Mouse (Mus musculus) erythroblast, embryonic 14.5 days (primary cell): ENCODE measurements around the gene Tdrd1. TPM values are rescaled to one million over a fixed set of nuclear protein-coding genes. Genes with fewer than 3 reads are reported as not detected.

Experiments used
- H3K27me3 ChIP-seq: 2 replicates; pipeline ENCODE4 v1.6.1; 2012; ENCODE audit warnings: inconsistent platforms; ENCODE audit not compliant: control insufficient read depth
- H3K36me3 ChIP-seq: 2 replicates; pipeline ENCODE4 v1.6.1; 2012; ENCODE audit warnings: mild to moderate bottlenecking, inconsistent platforms; ENCODE audit not compliant: control insufficient read depth
- H3K4me1 ChIP-seq: 2 replicates; pipeline ENCODE4 v1.6.1; 2012; ENCODE audit warnings: inconsistent platforms; ENCODE audit not compliant: control insufficient read depth
- H3K4me3 ChIP-seq: replicated peaks from 2 replicates; pipeline ENCODE3; 2012; ENCODE audit warnings: moderate library complexity, mild to moderate bottlenecking, inconsistent platforms
- H3K9me3 ChIP-seq: 2 replicates; pipeline ENCODE4 v1.6.1; 2012; ENCODE audit warnings: low read length, inconsistent platforms, mixed read lengths; ENCODE audit not compliant: control insufficient read depth
- GATA1 ChIP-seq: IDR thresholded peaks from 2 replicates; pipeline ENCODE4 v1.6.1; 2012; ENCODE audit warnings: low read length, inconsistent platforms, mixed read lengths
- TAL1 ChIP-seq: IDR thresholded peaks from 3 replicates; pipeline ENCODE4 v1.6.1; 2012; ENCODE audit warnings: low read length, inconsistent platforms, mixed read lengths
- polyA plus RNA-seq: library from polyadenylated mRNA; stranded (reverse); fragments of >175 nt; gene quantifications from 2 replicates; pipeline ENCODE4 v1.2.3, GENCODE M21; 2012

The Tdrd1 gene
- polyA plus RNA-seq, 1 experiment: not detected

DNA sequence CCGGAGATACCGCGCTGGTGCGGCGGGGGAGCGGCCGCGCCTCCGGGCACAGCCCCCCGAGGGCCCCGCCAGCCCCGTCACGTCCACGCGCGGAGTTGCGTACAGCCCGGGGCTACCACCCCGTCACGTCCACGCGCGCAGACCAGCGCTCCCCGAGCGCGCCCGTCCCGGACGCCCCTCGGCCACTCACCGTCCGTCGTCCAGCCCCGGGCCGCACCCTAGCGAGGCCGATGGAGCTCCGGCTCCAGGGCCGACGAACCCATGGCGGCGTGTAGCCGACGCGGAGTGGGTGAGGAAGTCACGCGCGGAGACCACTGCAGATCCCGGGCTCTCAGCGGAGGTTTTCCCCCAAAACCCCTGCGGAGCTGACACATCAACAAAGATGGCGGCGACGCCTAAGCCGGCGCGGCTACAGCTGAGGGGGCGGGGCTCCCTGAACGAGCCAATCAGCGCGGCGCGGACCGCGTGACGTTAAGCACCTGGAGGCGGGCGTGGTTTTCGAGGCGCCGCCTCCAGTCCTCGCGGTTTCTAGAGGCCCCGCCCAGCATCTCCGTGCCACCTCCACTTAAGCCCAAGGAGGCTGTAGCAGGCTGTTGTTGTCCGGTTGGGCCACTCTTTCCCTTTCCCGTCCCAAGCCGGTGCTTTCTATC is 4.1 kb upstream of the Tdrd1 start, which contains the start of gene Ccdc186:
Gene Ccdc186 (minus strand): TSS at position 393 of the 650 bp plus-strand sequence.
- peaks cover 35% of the 10 kb centered on the region for H3K27me3 ChIP-seq
- H3K9me3 ChIP-seq: 0 out of 2 replicates have a peak, but pooled peaks cover 2% of the 10 kb centered on the region
- TF ChIP-seq GATA1: no peak
- no peak for TF ChIP-seq TAL1
- H3K36me3 ChIP-seq: peaks cover 7% of the 10 kb centered on the region
- peak within 1 kb of the TSS; percentile 79 for H3K4me3 ChIP-seq
- H3K4me1 ChIP-seq: peaks cover 28% of the 10 kb centered on the region

DNA sequence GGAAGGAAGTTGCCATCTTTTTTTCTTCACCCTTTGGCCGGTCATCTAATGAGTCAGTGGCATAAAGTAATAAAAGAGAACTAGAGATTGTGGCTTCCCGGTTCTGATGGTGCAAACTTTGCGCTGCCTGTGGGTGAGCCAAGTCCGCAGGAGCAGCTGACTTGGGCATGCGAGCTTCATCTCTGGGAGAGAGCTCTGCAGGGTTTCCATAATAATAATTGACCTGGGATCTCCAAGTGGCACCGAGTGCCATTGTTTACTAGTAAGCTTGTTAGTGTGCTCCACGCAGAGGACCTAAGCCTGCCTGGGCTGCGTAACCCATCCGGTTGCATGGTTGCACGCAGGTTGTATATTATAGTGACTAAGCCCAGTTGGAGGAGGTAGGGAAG is 3.6 kb upstream of the Tdrd1 start:
- no peak for TF ChIP-seq TAL1
- no peak for TF ChIP-seq GATA1
- H3K4me1 ChIP-seq: peaks cover 28% of the 10 kb centered on the region
- peak overlapping the region; percentile 79 for H3K4me3 ChIP-seq
- H3K36me3 ChIP-seq: peaks cover 7% of the 10 kb centered on the region
- peaks cover 40% of the 10 kb centered on the region for H3K27me3 ChIP-seq
- H3K9me3 ChIP-seq: 0 out of 2 replicates have a peak, but pooled peaks cover 2% of the 10 kb centered on the region

DNA sequence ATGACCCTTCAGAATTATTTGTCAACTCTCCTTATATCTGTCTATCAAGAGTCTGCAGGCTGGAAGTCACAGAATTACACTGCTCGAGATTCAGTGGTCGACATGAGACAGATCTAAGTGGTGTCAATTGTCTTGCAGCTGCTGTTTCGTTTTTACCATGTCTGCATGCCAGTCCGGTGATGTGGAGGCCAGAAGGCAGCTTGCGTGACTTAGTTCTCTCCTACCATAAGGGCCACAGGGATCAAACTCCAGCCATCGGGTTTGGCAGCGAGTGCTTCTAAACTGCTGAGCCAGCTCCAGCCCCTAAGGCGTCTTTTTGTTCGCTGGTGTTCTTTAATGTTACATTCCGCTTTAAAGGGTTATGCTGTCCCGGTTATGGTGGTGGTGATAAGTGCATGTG is 2.3 kb downstream of the Tdrd1 start:
- Histone ChIP-seq H3K27me3 (peaks cover 40% of the 10 kb centered on the region), H3K36me3 (no peaks in the 10 kb centered on the region), H3K9me3 (0 out of 2 replicates have a peak, but pooled peaks cover 2% of the 10 kb centered on the region), H3K4me3 (no peak overlapping the region), H3K4me1 (no peaks in the 10 kb centered on the region)
- TF ChIP-seq TAL1 (no peak), GATA1 (no peak)

DNA sequence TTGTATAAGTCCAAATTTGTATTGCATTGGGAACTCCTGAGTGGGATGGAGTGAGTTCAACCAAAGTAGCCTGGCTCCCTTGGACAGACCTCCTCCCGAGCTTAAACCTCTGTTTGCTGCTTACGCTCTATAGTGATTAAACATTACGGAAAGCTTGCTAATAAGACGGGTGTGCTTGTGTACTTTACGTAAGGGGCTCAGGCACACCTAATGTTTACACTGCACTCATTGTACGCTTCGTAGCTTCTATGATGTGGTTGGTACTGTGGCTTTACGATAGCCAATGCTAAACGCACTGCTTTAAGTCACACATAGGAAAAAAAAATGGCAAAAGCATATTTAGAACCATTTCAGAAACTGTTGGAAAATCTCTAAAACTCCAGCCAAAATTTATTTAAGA is 3.3 kb downstream of the Tdrd1 start:
- 0 out of 2 replicates have a peak, but pooled peaks cover 2% of the 10 kb centered on the region for H3K9me3 ChIP-seq

DNA sequence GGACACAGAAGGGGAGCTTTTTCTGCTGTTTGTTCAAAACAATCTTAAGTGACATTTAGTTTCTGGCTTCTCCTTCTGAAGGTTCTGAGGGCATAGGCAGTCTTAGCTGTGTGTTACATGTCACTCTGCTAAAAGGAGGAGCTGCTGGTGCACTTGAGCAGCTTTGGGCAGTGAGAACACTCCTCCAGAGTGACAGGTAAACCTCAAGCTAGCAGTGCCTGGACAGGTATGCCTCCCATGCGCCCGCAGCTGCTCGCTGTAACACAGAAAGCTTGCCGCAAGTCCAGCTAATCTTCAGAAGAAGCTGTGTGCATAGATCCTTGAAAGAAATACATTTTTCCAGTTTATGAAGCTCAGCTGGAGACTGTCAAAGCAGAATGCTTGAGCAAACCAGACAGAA is 4.2 kb downstream of the Tdrd1 start:
- 0 out of 2 replicates have a peak, but pooled peaks cover 2% of the 10 kb centered on the region for H3K9me3 ChIP-seq
- no peak for TF ChIP-seq TAL1
- no peak for TF ChIP-seq GATA1
- H3K27me3 ChIP-seq: peaks cover 27% of the 10 kb centered on the region
- H3K4me1 ChIP-seq: no peaks in the 10 kb centered on the region
- no peak overlapping the region for H3K4me3 ChIP-seq
- no peaks in the 10 kb centered on the region for H3K36me3 ChIP-seq

More for the DNA sequence above, 3.3 kb downstream of the Tdrd1 start:
- H3K4me3 ChIP-seq: no peak overlapping the region
- H3K4me1 ChIP-seq: no peaks in the 10 kb centered on the region
- peaks cover 33% of the 10 kb centered on the region for H3K27me3 ChIP-seq
- TF ChIP-seq TAL1 (no peak), GATA1 (no peak)
- no peaks in the 10 kb centered on the region for H3K36me3 ChIP-seq

DNA sequence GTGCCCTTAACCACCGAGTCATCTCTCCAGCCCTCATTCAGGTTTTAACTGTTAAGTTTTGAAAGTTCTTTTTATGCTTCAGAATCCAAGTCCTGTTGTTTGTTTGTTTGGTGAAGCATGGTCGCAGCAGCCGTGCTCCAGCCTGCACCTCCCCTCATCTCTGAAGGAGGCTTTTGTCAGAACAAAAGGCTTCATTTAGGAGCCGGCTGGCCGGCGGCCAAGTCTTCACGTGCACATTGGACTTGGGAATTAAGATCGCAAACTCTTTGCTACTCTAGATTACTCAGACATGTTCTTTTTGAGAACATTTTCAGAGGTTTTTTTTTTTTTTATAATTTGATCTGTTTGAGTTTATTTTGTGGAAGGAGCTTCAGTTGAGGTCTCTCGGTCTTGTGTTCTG is 9.3 kb downstream of the Tdrd1 start:
- H3K27me3 ChIP-seq: peaks cover 3% of the 10 kb centered on the region
- no peak overlapping the region for H3K4me3 ChIP-seq
- H3K9me3 ChIP-seq: no peaks in the 10 kb centered on the region
- H3K36me3 ChIP-seq: no peaks in the 10 kb centered on the region
- TF ChIP-seq TAL1 (no peak), GATA1 (no peak)
- H3K4me1 ChIP-seq: no peaks in the 10 kb centered on the region

DNA sequence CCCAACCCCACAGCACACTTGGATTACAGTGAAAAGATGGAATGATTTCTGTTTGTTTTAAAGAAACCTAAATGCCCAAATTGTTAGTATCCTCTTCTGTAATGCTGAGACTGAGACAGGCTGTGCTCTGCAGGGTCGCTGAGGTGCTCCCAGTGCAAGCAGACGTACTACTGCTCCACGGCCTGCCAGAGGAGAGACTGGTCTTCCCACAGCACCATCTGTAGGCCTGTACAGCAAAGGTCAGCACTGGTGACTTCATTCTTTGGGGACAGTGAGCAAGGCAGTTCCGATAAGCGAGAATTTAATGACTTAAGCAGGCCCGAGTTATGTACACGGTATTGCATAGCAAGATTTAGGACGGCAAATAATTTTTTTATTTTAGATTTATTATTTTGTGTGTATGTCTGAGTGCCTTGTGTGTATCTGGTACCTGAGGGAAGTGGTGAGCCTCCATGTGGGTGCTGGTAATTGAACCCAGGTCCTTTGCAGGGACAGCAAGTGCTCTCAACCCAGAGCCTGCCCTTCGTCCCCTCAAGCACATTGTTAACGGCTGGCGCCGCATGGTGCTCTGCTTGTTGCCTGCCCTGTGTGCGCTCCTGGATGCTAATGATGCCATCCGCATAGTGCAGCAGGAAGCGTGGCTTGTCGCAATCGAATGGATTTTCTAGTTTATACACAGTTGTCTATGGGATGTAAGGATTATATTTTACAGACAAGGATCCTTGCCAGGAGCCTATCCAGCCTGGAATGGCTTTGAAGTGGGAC is 13.1 kb downstream of the Tdrd1 start:
- H3K9me3 ChIP-seq: no peaks in the 10 kb centered on the region
- H3K4me1 ChIP-seq: no peaks in the 10 kb centered on the region
- H3K36me3 ChIP-seq: no peaks in the 10 kb centered on the region
- no peak overlapping the region for H3K4me3 ChIP-seq
- no peak for TF ChIP-seq GATA1
- no peak for TF ChIP-seq TAL1
- H3K27me3 ChIP-seq: no peaks in the 10 kb centered on the region

DNA sequence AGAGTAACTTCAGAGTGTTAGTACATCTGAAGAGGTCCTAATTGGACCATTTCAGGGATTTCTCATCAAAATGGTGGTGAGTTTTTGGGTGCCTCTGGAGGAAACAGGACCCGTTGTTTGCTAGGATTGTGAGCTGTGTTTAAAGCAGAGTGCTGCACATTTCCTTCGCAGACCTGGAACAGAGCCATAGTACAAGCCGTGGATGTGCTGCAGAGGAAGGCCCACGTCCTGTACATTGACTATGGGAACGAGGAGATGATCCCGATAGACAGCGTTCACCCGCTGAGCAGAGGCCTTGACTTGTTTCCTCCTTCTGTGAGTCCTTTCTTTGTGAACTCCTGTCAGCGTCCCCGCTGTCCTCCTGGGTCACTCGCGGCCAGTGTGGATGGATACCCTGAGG is 17.0 kb downstream of the Tdrd1 start:
- Histone ChIP-seq H3K4me1 (no peaks in the 10 kb centered on the region), H3K4me3 (no peak overlapping the region), H3K27me3 (no peaks in the 10 kb centered on the region), H3K36me3 (no peaks in the 10 kb centered on the region), H3K9me3 (peaks cover 4% of the 10 kb centered on the region)
- TF ChIP-seq GATA1 (no peak), TAL1 (no peak)

DNA sequence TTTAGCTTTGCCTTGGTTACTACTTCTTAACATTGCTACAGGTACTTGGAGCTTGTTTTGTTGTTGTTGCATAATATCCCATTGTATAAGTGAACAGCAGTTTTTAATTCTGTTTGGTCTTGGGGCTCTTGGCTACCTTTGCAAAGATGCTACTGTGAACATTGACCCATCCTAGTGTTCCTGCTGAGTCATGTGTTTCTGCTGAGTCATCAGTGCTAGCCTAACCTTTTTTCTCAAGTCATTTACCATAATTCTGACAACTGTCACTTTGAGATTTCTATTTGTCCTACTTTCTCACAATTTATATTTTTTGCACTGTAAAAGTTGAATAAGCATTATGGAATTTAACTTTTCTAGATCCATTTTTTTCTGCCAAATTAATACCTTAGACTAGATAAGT is 26.6 kb downstream of the Tdrd1 start:
- no peaks in the 10 kb centered on the region for H3K36me3 ChIP-seq
- H3K4me3 ChIP-seq: no peak overlapping the region
- TF ChIP-seq TAL1: no peak
- no peak for TF ChIP-seq GATA1
- no peaks in the 10 kb centered on the region for H3K9me3 ChIP-seq
- peaks cover 9% of the 10 kb centered on the region for H3K4me1 ChIP-seq
- H3K27me3 ChIP-seq: no peaks in the 10 kb centered on the region
